Mouse (Mus musculus) intestine, embryonic 15.5 days (tissue): ENCODE data around the gene Acnat2. TPM values are rescaled to one million over a fixed set of nuclear protein-coding genes. Genes with fewer than 3 reads are reported as not detected.
"Not testable (repeated sequence)": the region's sequence is repeated elsewhere in the genome, so short reads cannot be mapped to it uniquely, and the experiment has no call there.

Source experiments
- ATAC-seq: fragments of 200-750 bp; cut with Nextera tagmentation; 2 replicates; pipeline ENCODE4 v1.8.0; 2017; ENCODE audit warnings: moderate TSS enrichment, moderate library complexity
- H3K27ac ChIP-seq: fragments of 300-500 bp; sonication (generic); 2 replicates; pipeline ENCODE4 v1.5.1; 2015; ENCODE audit warnings: mild to moderate bottlenecking, inconsistent platforms
- H3K27me3 ChIP-seq: fragments of 300-500 bp; sonication (generic); replicated peaks from 2 replicates; pipeline ENCODE4 v1.6.1; 2015; ENCODE audit warnings: inconsistent platforms
- H3K36me3 ChIP-seq: fragments of 300-500 bp; sonication (generic); 2 replicates; pipeline ENCODE4 v1.6.1; 2015; ENCODE audit warnings: inconsistent platforms
- H3K4me1 ChIP-seq: fragments of 300-500 bp; sonication (generic); replicated peaks from 2 replicates; pipeline ENCODE4 v1.6.1; 2015; ENCODE audit warnings: inconsistent platforms
- H3K4me2 ChIP-seq: fragments of 300-500 bp; sonication (generic); replicated peaks from 2 replicates; pipeline ENCODE4 v1.6.1; 2015; ENCODE audit warnings: mild to moderate bottlenecking, inconsistent platforms
- H3K4me3 ChIP-seq: fragments of 300-500 bp; sonication (generic); replicated peaks from 2 replicates; pipeline ENCODE4 v1.5.1; 2015; ENCODE audit warnings: inconsistent platforms
- H3K9ac ChIP-seq: fragments of 300-500 bp; sonication (generic); 2 replicates; pipeline ENCODE4 v1.6.1; 2015; ENCODE audit warnings: inconsistent platforms
- H3K9me3 ChIP-seq: fragments of 300-500 bp; sonication (generic); 2 replicates; pipeline ENCODE4 v1.6.1; 2016; ENCODE audit warnings: inconsistent platforms
- WGBS: fragments of 180-500 bp; shearing (Covaris S2); methylation state at CpG from one replicate; pipeline ENCODE4 v1.1.7; 2015; 5-methylcytosine and 5-hydroxymethylcytosine counted together
- polyA plus RNA-seq: library from polyadenylated mRNA; unstranded; fragments of >200 nt; fragmentation: Nextera tagmentation; extraction: Ambion mirVana; gene quantifications from 2 replicates; pipeline ENCODE4 v1.2.1, GENCODE M21; 2015

Gene Acnat2
- polyA plus RNA-seq, 1 experiment from 2014 or later: not detected

DNA sequence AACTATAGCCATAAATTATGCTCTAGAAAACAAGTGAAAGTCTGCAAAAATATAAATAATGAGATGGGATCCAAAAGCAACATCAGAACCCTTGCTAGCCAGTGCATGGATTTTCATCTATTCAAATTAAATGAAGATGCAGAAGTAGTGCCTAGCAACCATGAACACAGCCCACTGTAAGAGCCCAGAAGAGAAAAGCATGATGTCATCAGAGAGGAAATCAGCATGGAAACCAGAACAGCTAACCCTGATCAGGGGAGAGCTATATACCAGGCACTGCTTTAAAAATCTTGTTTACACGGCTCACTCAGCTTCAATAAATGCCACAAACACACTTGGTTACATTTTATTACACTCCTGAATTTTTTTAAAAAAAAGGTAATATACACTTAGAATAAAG lies 60.0 kb downstream of the Acnat2 start:
- H3K4me3 ChIP-seq, H3K9me3 ChIP-seq, ATAC-seq, H3K9ac ChIP-seq, H3K27ac ChIP-seq, H3K4me1 ChIP-seq, H3K4me2 ChIP-seq, H3K27me3 ChIP-seq, H3K36me3 ChIP-seq: not testable (repeated sequence)
- 55% methylated on average over 1 of the region's 1 CpGs for WGBS

DNA sequence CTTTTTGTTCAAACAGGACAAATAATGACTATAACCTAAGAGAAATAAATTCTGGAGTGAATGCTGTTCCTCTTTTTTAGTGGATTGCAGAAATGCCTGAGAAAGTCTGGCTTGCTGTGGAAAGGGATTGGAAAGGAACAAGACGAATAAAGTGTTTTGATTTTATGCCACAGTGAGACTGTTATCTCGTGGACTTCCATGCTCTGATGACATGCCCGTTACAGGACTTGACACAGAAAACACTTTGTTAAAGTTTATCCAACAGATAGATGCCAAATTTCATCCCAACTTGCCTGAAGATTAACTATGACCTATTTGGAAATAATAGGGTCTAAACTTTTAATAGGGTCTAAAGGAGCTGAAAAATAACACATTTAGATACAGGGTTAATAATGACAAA lies 67.9 kb downstream of the Acnat2 start:
- H3K27ac ChIP-seq, H3K4me2 ChIP-seq, H3K9me3 ChIP-seq, H3K4me3 ChIP-seq, H3K36me3 ChIP-seq, H3K27me3 ChIP-seq, H3K9ac ChIP-seq, ATAC-seq, H3K4me1 ChIP-seq: not testable (repeated sequence)
- 76% methylated on average over 3 of the region's 3 CpGs for WGBS

DNA sequence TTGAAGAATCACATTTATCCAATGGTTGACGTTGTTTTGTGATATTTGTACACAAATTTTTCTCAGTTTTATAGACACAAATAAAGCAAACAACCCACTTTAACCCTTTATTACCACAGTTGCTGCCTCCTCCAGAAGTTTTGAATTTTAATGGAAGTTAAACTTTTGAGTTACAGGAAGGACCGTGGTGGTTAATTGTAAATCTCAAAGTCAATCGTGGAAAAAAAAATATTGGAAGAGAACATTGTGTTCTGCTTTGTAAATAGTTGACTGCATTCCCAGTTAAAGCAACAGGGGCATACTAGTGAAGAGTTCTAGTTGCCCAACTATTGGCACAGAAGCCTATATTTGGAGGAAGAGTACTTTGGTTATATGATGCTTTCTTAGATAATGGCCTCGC lies 70.0 kb downstream of the Acnat2 start:
- not testable (repeated sequence) for H3K9me3 ChIP-seq
- WGBS: 78% methylated on average over 3 of the region's 4 CpGs

More for the DNA sequence above, 70.0 kb downstream of the Acnat2 start:
- H3K36me3 ChIP-seq, H3K4me2 ChIP-seq, H3K9ac ChIP-seq, H3K27me3 ChIP-seq, H3K27ac ChIP-seq, H3K4me3 ChIP-seq, ATAC-seq, H3K4me1 ChIP-seq: not testable (repeated sequence)

Other genes starting within 250 kb of the Acnat2 start
- gene Acnat1, start 65.8 kb upstream of the Acnat2 start, polyA plus RNA-seq: 3.3 and 5.3 TPM in 2 replicates
- gene Baat, start 98.4 kb upstream of the Acnat2 start, polyA plus RNA-seq: 0.33 and 0.44 TPM in 2 replicates
- 91.6 and 106 TPM in 2 replicates for gene Mrpl50, start 112.9 kb upstream of the Acnat2 start, polyA plus RNA-seq
- gene Zfp189, start 113.0 kb upstream of the Acnat2 start, polyA plus RNA-seq: 4.8 and 5.7 TPM in 2 replicates
- gene Aldob, start 141.4 kb upstream of the Acnat2 start, polyA plus RNA-seq: 330 and 349 TPM in 2 replicates
- 21.2 and 22.2 TPM in 2 replicates for gene Tmem246, start 189.7 kb upstream of the Acnat2 start, polyA plus RNA-seq
- 28.8 and 32.2 TPM in 2 replicates for gene Rnf20, start 223.9 kb upstream of the Acnat2 start, polyA plus RNA-seq